Mouse (Mus musculus): ENCODE data around the gene Hnrnph3. TPM values are rescaled to one million over a fixed set of nuclear protein-coding genes. Genes with fewer than 3 reads are reported as not detected.
A peak's percentile ranks its signal among the peaks of the same experiment; 100 is the strongest.

Hnrnph3 gene
- total RNA-seq, 2 experiments from 2014 or later, result 31.1 to 32.6 TPM

DNA sequence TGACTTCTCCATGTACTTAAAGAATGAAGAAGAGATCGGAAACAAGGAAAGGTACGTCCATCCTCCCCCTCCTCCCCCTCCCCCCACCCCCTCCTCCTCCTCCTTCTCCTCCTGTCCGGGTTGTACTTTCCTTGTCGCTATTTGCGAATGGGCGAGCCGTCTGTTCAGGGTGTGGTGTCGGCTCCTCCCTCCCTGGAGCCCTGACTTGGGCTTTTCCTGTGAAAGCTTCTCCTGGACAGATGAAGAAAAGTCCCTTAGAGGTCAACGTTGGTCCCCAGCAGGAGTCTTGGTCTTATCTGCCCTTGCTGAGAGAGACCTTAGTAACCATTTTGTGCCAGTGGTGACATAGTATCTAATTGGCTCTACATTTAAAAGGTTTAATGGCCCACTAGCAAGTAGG, 30.0 kb downstream of the Hnrnph3 start:
- no peak for DNase-seq
- intact Hi-C loops (cut with DNase I), result no loop called here

DNA sequence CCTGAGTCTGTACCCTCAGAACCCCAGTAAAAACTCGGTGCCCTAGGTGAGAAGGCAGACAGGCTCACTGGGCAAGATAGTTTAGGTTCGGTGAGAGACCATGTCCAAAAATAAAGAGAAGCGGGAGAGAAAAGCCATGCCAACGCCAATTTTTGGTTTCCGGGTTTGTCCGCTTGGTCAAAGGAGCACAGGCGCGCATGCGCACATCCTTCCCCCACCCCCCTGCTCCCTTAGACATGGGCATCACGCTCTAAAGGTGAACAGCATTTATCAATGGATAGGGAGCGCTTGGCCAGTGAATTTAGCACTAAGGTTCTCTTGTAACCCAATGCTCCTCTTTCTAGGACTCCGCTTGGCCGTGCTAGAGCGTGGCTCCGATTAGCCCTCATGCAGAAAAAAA, 33.4 kb downstream of the Hnrnph3 start:
- intact Hi-C loops (cut with DNase I), result no loop called here
- DNase-seq, result no peak

DNA sequence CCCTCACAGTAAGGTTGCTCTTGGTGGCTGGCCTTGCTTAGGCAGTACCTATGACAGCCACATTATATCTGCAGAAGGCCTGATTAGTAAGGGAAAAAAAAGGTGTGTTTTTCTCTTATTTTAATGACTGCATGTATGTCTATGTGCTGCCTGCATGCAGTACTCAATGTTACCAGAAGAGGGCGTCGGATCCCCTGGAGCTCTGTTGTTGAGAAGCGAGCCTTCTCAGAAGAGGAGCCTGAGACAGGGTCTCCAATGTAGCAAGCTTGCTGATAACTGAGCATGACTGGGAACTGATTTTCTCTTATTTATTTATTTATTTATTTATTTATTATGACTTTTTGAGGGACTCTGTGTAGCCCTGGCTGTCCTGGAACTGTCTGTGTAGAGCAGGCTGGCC, 36.7 kb downstream of the Hnrnph3 start:
- intact Hi-C loops (cut with DNase I), result no loop called here

DNA sequence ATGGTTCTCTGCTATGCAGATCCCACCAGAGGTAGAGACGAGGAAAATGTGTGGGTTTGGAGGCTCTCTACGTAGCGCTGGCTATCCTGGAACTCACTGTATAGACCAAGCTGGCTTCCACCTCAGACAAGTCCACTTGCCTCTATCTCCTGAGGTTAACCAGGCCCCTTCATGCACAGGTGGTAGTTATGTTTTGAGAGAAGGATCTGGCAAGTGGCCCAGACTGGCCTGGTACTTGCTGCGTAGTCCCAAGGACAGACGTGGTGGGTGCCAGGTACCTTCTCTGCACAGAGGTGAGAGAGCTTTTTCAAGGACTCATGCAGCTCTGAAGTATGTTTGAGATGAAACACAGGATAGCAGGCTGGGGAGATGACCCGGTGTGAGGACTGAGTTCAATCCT, 39.5 kb downstream of the Hnrnph3 start:
- intact Hi-C loops (cut with DNase I), result no loop called here
- DNase-seq, result peak; percentile 58 to 65

More for the DNA sequence above, 36.7 kb downstream of the Hnrnph3 start:
- peak; percentile 11 to 23 for DNase-seq

DNA sequence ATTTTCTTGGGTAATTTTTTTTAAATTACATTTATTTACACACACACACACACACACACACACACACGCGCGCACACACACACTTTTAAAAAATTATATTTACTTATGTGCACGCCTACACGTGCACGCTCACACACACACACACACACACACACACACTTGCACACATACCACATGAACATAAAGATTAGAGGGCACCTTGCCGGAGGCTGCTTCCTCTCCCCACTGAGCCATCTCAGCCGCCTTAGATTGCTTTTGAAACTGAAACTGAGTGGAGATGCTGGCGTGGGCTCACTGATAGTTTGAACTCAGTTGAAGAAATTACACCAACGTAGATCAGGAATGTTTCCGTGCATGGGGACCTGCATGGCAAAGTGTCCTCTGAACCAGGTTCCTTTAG, 39.9 kb downstream of the Hnrnph3 start:
- DNase-seq, result peak in 1 of 2 experiments; percentile 10
- intact Hi-C loops (cut with DNase I), result no loop called here

DNA sequence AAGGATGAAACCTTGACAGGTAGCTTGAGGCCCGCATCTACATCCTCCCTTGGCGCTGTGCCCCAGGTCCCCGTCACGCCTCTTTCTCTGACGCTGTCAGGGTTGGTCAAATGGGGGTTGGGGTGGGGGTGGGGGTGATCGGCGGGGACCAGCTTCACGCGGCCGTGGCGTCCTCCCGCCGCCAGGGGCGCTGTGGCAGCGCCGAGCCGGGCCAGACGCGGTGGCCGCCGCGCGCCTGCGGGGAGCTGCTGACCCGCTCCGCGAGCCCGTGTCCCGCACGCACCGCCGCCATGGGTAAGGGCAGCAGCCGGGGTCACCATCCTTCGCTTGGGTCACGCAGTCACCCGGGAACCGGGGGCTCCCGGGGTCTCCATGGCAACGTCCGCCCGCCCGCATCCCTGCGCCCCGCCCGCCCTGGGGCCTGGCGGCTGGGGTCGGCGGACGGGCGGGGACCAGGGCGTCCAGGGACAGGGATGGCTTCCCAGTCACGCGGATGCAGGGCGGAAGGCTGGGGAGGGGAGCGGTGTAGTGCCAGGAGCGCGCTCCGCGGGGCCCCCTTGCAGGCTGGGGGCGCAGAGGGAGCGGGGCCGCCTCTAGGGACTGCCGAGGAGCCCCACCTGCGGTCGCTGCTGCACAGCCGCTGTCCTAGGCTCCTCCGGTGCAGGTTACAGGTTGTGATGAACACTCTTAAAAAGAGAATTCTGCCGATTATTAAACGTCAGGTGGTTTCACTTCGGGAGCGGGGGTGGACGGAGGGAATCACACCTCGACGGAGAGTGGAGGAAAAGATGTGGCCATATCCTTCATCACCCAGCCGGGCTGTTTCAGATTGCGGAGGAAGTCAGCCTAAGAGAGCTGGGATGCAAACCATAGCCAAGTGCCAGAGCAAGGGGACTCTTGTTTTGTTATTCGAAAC, 43.7 kb downstream of the Hnrnph3 start, which contains the start of gene Rufy2:
Rufy2 (plus strand) TSS at position 185 of the 916 bp plus-strand sequence.
- intact Hi-C loops (cut with DNase I), result no loop called here
- peak; percentile 83 to 91 for DNase-seq

DNA sequence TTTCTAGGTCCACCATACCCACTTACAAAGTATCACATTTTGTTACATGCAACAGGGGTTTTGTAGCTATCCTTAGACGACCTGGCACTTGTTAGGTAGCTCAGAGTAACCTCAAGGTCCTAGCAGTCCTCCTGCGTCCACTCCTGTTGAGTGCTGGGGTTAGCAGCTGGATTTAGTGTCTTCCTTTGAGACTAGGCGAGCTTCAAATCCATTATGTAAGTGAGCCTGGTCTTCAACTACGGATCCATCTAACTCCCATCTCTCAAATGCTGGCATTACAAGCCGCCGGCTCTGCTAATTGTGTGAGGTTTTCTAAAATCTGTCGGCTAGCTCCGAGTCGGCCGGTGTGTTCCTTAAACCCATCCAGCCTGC, 44.4 kb downstream of the Hnrnph3 start:
- no peak for DNase-seq
- intact Hi-C loops (cut with DNase I), result no loop called here

DNA sequence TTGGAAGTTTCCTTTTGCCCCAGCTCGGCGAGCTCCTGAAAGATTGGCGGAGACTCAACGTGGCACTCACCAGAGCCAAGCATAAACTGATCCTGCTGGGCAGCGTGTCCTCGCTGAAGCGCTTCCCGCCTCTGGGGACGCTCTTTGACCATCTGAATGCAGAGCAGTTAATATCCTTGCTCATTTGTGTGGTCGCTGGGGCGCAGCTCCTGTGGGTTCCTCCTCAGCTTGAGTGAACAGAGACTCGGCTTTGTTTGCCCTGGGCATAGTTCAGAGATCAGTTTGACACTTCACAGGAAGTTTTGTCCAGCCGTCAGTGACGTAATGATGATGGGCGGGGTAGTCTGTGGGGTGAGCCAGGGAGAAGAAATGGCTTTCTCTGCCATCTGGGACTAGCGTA, 52.2 kb downstream of the Hnrnph3 start:
- intact Hi-C loops (cut with DNase I), result no loop called here
- no peak for DNase-seq

DNA sequence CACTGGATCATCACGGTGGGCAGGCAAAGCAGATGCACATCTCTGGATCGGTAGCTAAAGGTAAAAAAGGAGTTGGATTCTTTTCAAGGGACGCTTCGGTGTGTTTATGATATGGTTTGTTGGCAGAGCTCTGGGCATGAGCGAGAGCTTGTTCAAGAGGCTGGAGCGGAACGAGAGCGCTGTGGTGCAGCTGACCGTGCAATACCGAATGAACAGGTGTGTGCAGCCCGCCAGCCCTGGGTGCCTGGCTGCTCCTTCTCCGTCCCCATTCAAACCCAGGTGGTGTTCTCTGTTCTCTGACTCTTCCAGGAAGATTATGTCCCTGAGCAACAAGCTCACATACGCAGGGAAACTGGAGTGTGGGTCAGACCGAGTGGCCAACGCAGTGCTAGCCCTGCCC, 57.7 kb downstream of the Hnrnph3 start:
- no peak for DNase-seq
- intact Hi-C loops (cut with DNase I), result no loop called here

DNA sequence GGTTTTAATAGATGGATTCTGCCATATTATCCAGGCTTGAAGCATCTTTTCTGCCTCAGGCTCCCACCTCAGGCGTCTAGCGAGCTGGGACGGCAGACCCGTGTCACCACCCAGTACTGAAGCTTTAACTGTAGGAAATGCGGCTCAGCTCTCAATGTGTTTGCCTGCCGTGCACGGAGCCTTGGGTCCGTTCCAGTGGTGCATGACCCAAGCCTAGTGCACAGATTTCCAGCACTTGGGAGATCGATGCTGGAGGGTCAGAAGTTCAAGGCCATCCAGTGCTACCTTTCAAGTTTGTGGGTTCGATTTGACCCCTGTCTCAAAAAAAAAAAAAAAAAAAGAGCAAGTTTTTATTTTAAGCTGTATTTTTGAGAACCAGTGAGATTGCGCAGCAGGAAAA, 58.2 kb downstream of the Hnrnph3 start:
- intact Hi-C loops (cut with DNase I), result no loop called here
- no peak for DNase-seq

Other genes with a start within 250 kb of the Hnrnph3 start
- 10 to 100 TPM; 57.5 to 58.9 TPM for gene Ccar1, start 231.9 kb downstream of the Hnrnph3 start, total RNA-seq (2021)
- gene Tet1, start 115.2 kb downstream of the Hnrnph3 start, total RNA-seq (2021), result 10 to 100 TPM; 23.3 to 35.6 TPM
- 10 to 100 TPM; 29.5 to 30.7 TPM for gene Slc25a16, start 103.6 kb downstream of the Hnrnph3 start, total RNA-seq (2021)
- gene Dna2, start 77.2 kb downstream of the Hnrnph3 start, total RNA-seq (2021), result 1 to 10 TPM; 3.3 to 3.5 TPM
- gene Rufy2, start 44.0 kb downstream of the Hnrnph3 start, total RNA-seq (2021), result 10 to 100 TPM; 17.3 to 19.0 TPM
- gene Pbld2, start 98 bp upstream of the Hnrnph3 start, total RNA-seq (2021), result 1 to 10 TPM; 2.7 to 2.9 TPM
- under 1 TPM; 0.60 to 0.92 TPM for gene Pbld1, start 35.9 kb upstream of the Hnrnph3 start, total RNA-seq (2021)
- not detected for gene Atoh7, start 75.4 kb upstream of the Hnrnph3 start, total RNA-seq (2021)
- 10 to 100 TPM; 78.0 to 86.7 TPM for gene Mypn, start 179.7 kb upstream of the Hnrnph3 start, total RNA-seq (2021)
- gene Herc4, start 219.6 kb upstream of the Hnrnph3 start, total RNA-seq (2021), result 10 to 100 TPM; 39.9 to 40.0 TPM

Measured in heart, postnatal 10 days (tissue).